Mouse (Mus musculus) kidney, embryonic 15.5 days (tissue): Measurements from ENCODE around the gene Kcnmb3. TPM values are rescaled to one million over a fixed set of nuclear protein-coding genes. Genes with fewer than 3 reads are reported as not detected.
"Not testable (repeated sequence)": the region's sequence is repeated elsewhere in the genome, so short reads cannot be mapped to it uniquely, and the experiment has no call there.

Experiments
- ATAC-seq: fragments of 200-750 bp; cut with Nextera tagmentation; replicated peaks from 2 replicates; pipeline ENCODE4 v1.8.0; 2017; ENCODE audit warnings: moderate TSS enrichment; ENCODE audit not compliant: low FRiP score
- H3K27ac ChIP-seq: fragments of 300-500 bp; sonication (generic); 2 replicates; pipeline ENCODE4 v1.5.1; 2015; ENCODE audit warnings: mild to moderate bottlenecking, inconsistent platforms
- H3K27me3 ChIP-seq: fragments of 300-500 bp; sonication (generic); 2 replicates; pipeline ENCODE4 v1.6.1; 2015; ENCODE audit warnings: inconsistent platforms
- H3K36me3 ChIP-seq: fragments of 300-500 bp; sonication (generic); 2 replicates; pipeline ENCODE4 v1.6.1; 2015; ENCODE audit warnings: inconsistent platforms
- H3K4me1 ChIP-seq: fragments of 300-500 bp; sonication (generic); 2 replicates; pipeline ENCODE4 v1.6.1; 2015; ENCODE audit warnings: inconsistent platforms
- H3K4me2 ChIP-seq: fragments of 300-500 bp; sonication (generic); 2 replicates; pipeline ENCODE4 v1.6.1; 2015; ENCODE audit warnings: moderate library complexity, mild to moderate bottlenecking, inconsistent platforms
- H3K4me3 ChIP-seq: fragments of 300-500 bp; sonication (generic); replicated peaks from 2 replicates; pipeline ENCODE4 v1.5.1; 2015; ENCODE audit warnings: mild to moderate bottlenecking, inconsistent platforms
- H3K9ac ChIP-seq: fragments of 300-500 bp; sonication (generic); 2 replicates; pipeline ENCODE4 v1.6.1; 2015; ENCODE audit warnings: mild to moderate bottlenecking, inconsistent platforms
- H3K9me3 ChIP-seq: fragments of 300-500 bp; sonication (generic); replicated peaks from 2 replicates; pipeline ENCODE4 v1.6.1; 2016; ENCODE audit warnings: inconsistent platforms
- WGBS: fragments of 180-500 bp; shearing (Covaris S2); methylation state at CpG from one replicate; pipeline ENCODE4 v1.1.7; 2015; ENCODE audit warnings: mixed read lengths; 5-methylcytosine and 5-hydroxymethylcytosine counted together
- polyA plus RNA-seq: library from polyadenylated mRNA; unstranded; fragments of >200 nt; fragmentation: Nextera tagmentation; extraction: Ambion mirVana; gene quantifications from 2 replicates; pipeline ENCODE4 v1.2.1, GENCODE M21; 2015

Gene Kcnmb3
- polyA plus RNA-seq, 1 experiment from 2014 or later: not detected

DNA sequence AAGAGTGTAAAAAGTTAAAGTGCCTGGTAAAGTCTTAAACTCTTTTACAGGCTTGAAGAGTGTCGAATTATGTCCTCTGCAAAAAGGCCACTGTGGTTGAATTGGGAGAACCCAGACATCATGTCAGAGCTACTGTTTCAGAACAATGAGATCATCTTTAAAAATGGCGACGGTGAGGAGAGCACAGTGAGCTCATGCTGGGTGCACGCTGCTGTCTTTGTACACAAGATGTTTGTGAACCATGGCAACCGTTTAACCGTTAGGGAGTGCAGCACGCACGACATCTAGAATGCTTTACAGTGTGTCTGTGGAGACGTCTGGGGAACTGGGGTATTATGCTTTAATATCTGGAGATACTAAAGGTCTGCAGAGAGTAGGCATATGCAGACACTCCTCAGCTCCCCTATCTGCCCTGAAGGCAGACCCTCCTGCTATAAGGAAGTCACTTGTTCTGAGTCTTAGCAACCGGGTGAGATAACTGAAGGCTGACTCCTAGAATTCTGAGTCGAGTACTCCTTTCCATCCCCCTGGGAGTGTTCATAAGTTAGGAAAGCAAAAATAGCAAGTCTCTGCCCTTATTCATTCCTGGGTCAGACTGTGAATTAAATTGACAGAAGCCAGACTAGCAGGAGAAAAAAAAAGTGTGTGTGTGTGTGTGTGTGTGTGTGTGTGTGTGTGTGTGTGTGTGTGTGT lies 37.6 kb downstream of the Kcnmb3 start:
- WGBS: 79% methylated on average over 11 of the region's 11 CpGs
- ATAC-seq: no peak

GRCm38 (mm10) chr3:32441710-32442109 lies 50.3 kb downstream of the Kcnmb3 start:
- Histone ChIP-seq H3K27ac (no peak overlapping the region), H3K4me2 (no peak overlapping the region)

More for the DNA sequence above, 37.6 kb downstream of the Kcnmb3 start:
- H3K4me3 ChIP-seq: no peak overlapping the region
- H3K9me3 ChIP-seq: no peaks in the 10 kb centered on the region
- H3K27ac ChIP-seq: no peak overlapping the region
- H3K27me3 ChIP-seq: no peaks in the 10 kb centered on the region
- H3K36me3 ChIP-seq: peaks cover 81% of the 10 kb centered on the region
- no peaks in the 10 kb centered on the region for H3K4me1 ChIP-seq
- no peak overlapping the region for H3K9ac ChIP-seq
- no peak overlapping the region for H3K4me2 ChIP-seq

DNA sequence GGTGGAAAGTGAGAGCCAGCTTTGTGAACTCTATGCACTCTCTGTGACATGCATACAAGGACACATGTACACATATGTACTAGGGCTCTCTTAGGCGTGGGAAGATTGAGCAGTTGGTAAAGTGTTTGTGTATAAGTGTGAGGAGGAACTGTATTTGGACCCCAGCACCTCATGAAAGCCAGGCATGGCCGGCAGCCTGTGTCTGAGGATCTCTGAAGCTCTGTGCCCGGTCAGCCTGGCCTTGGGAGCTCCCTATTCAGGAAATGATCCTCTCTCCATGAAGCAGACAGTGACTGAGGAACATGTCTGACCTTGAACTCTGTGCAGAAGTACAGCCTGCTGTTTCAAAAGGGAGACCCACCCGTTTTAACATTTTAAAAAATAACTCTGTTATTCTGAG lies 53.3 kb downstream of the Kcnmb3 start:
- Histone ChIP-seq H3K36me3 (peaks cover 64% of the 10 kb centered on the region), H3K9ac (no peak overlapping the region), H3K9me3 (no peaks in the 10 kb centered on the region), H3K4me2 (no peak overlapping the region), H3K27ac (no peak overlapping the region), H3K27me3 (no peaks in the 10 kb centered on the region), H3K4me1 (no peaks in the 10 kb centered on the region), H3K4me3 (no peak overlapping the region)
- 85% methylated on average over 4 of the region's 4 CpGs for WGBS
- no peak for ATAC-seq

More at GRCm38 (mm10) chr3:32441710-32442109, 50.3 kb downstream of the Kcnmb3 start:
- Histone ChIP-seq H3K36me3 (peaks cover 85% of the 10 kb centered on the region), H3K9me3 (no peaks in the 10 kb centered on the region), H3K4me3 (no peak overlapping the region), H3K9ac (no peak overlapping the region), H3K4me1 (no peaks in the 10 kb centered on the region), H3K27me3 (no peaks in the 10 kb centered on the region)
- no peak for ATAC-seq

- 92% methylated on average over 6 of the region's 6 CpGs for WGBS
- Histone ChIP-seq H3K9ac (no peak overlapping the region), H3K27ac (no peak overlapping the region), H3K4me2 (no peak overlapping the region), H3K36me3 (peaks cover 55% of the 10 kb centered on the region), H3K9me3 (no peaks in the 10 kb centered on the region), H3K4me1 (no peaks in the 10 kb centered on the region), H3K4me3 (no peak overlapping the region), H3K27me3 (no peaks in the 10 kb centered on the region)
- ATAC-seq: no peak
Measured at GRCm38 (mm10) chr3:32437820-32438219, 54.2 kb downstream of the Kcnmb3 start.

- H3K36me3 ChIP-seq: peaks cover 50% of the 10 kb centered on the region
- no peak overlapping the region for H3K4me3 ChIP-seq
- WGBS: 98% methylated on average over 6 of the region's 6 CpGs
Measured at GRCm38 (mm10) chr3:32437297-32437696, 54.7 kb downstream of the Kcnmb3 start.

DNA sequence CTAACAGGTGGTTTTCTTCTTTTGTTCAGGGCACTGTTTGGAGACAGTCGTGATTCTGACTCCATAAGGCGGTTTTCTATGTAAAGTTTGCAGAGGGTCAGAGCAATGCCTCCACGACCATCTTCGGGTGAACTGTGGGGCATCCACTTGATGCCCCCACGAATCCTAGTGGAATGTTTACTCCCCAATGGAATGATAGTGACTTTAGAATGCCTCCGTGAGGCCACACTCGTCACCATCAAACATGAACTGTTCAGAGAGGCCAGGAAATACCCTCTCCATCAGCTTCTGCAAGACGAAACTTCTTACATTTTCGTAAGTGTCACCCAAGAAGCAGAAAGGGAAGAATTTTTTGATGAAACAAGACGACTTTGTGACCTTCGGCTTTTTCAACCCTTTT lies 55.9 kb downstream of the Kcnmb3 start:
- ATAC-seq: no peak
- H3K4me3 ChIP-seq: no peak overlapping the region
- H3K4me2 ChIP-seq: no peak overlapping the region
- WGBS: 75% methylated on average over 11 of the region's 11 CpGs
- H3K9ac ChIP-seq: no peak overlapping the region
- H3K36me3 ChIP-seq: peaks cover 39% of the 10 kb centered on the region
- no peaks in the 10 kb centered on the region for H3K4me1 ChIP-seq
- H3K27ac ChIP-seq: no peak overlapping the region
- H3K9me3 ChIP-seq: no peaks in the 10 kb centered on the region
- no peaks in the 10 kb centered on the region for H3K27me3 ChIP-seq

More at GRCm38 (mm10) chr3:32437297-32437696, 54.7 kb downstream of the Kcnmb3 start:
- Histone ChIP-seq H3K27ac (no peak overlapping the region), H3K9ac (no peak overlapping the region), H3K4me1 (no peaks in the 10 kb centered on the region), H3K4me2 (no peak overlapping the region), H3K27me3 (no peaks in the 10 kb centered on the region), H3K9me3 (no peaks in the 10 kb centered on the region)
- no peak for ATAC-seq

- Histone ChIP-seq H3K9ac (no peak overlapping the region), H3K4me1 (peaks cover 4% of the 10 kb centered on the region; the same call in 1 of the 2 replicates), H3K27me3 (no peaks in the 10 kb centered on the region), H3K36me3 (peaks cover 21% of the 10 kb centered on the region), H3K4me3 (no peak overlapping the region), H3K27ac (no peak overlapping the region), H3K9me3 (no peaks in the 10 kb centered on the region), H3K4me2 (no peak overlapping the region)
- 68% methylated on average over 2 of the region's 2 CpGs for WGBS
- no peak for ATAC-seq
Measured at GRCm38 (mm10) chr3:32434016-32434415, 58.0 kb downstream of the Kcnmb3 start.

DNA sequence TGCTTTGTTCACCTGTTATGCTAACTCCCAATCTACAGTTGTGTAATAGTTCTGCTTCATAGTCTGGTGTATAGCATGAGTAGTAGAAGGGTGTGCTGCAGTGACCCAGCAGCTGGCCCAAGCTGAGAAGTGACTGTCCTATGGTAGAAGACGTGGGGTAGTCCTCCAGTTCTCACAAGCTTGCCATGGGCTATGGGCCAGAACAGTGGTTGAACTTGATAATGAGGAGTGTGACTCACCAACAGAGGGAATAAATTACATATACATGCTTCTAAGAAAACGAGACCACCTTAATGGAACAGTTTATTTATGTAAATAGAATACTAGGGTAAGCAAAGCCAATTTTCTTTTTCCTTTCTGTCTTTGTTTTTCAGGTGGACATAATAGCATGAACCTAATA lies 61.6 kb downstream of the Kcnmb3 start:
- Histone ChIP-seq H3K9me3 (no peaks in the 10 kb centered on the region), H3K4me2 (no peak overlapping the region), H3K36me3 (peaks cover 5% of the 10 kb centered on the region), H3K9ac (no peak overlapping the region), H3K4me3 (no peak overlapping the region), H3K27ac (no peak overlapping the region), H3K27me3 (no peaks in the 10 kb centered on the region), H3K4me1 (peaks cover 9% of the 10 kb centered on the region)
- 62% methylated on average over 2 of the region's 2 CpGs for WGBS
- ATAC-seq: no peak

GRCm38 (mm10) chr3:32429351-32429750 lies 62.7 kb downstream of the Kcnmb3 start:
- ATAC-seq, H3K36me3 ChIP-seq, H3K27ac ChIP-seq, H3K4me3 ChIP-seq, H3K4me2 ChIP-seq, H3K4me1 ChIP-seq, H3K9ac ChIP-seq, H3K27me3 ChIP-seq, H3K9me3 ChIP-seq: not testable (repeated sequence)

- Histone ChIP-seq H3K4me1 (peaks cover 9% of the 10 kb centered on the region), H3K9ac (no peak overlapping the region), H3K4me2 (no peak overlapping the region), H3K27ac (0 out of 2 replicates have a peak overlapping the region, but pooled peaks have one; percentile 27), H3K4me3 (no peak overlapping the region), H3K36me3 (peaks cover 14% of the 10 kb centered on the region), H3K9me3 (0 out of 2 replicates have a peak, but pooled peaks cover 3% of the 10 kb centered on the region), H3K27me3 (no peaks in the 10 kb centered on the region)
- whole genome bisulfite sequencing: 57% methylated on average over 4 of the region's 4 CpGs
- ATAC-seq: 0 out of 2 replicates have a peak, but pooled peaks have one; percentile 18
Measured at GRCm38 (mm10) chr3:32428921-32429320, 63.1 kb downstream of the Kcnmb3 start.

DNA sequence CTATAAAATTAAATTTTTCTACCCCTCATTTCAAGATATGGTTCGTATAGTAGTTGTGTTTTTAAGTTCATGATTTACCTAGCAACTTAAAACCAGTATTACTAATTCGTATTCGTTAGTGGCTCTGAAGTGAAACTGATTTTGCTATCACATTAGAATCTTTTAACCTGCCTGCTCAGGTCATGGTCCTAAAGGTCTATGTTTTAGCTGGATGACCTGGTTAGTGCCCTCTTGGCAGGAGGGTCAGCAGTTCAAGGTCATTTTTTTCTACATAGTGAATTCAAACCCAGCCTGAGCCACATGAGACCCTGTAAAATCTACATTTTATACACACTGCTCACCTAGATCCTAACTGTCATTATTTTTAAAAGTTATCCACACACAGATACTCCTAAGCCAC lies 63.7 kb downstream of the Kcnmb3 start:
- 79% methylated on average over 3 of the region's 3 CpGs for WGBS
- no peak overlapping the region for H3K4me3 ChIP-seq
- H3K9ac ChIP-seq: no peak overlapping the region
- no peaks in the 10 kb centered on the region for H3K27me3 ChIP-seq
- H3K4me1 ChIP-seq: peaks cover 9% of the 10 kb centered on the region
- H3K27ac ChIP-seq: no peak overlapping the region
- H3K36me3 ChIP-seq: peaks cover 18% of the 10 kb centered on the region
- ATAC-seq: no peak
- 0 out of 2 replicates have a peak, but pooled peaks cover 6% of the 10 kb centered on the region for H3K9me3 ChIP-seq
- no peak overlapping the region for H3K4me2 ChIP-seq

- Histone ChIP-seq H3K27ac (no peak overlapping the region), H3K4me1 (peaks cover 9% of the 10 kb centered on the region), H3K9me3 (0 out of 2 replicates have a peak, but pooled peaks cover 6% of the 10 kb centered on the region), H3K4me2 (no peak overlapping the region), H3K36me3 (peaks cover 18% of the 10 kb centered on the region), H3K27me3 (no peaks in the 10 kb centered on the region), H3K4me3 (no peak overlapping the region), H3K9ac (no peak overlapping the region)
- WGBS: 79% methylated on average over 4 of the region's 4 CpGs
- no peak for ATAC-seq
Measured at GRCm38 (mm10) chr3:32427695-32428094, 64.3 kb downstream of the Kcnmb3 start.
